Mouse (Mus musculus) thymus, postnatal 25 days (tissue): Measurements from ENCODE around the gene Samm50.
A peak's percentile ranks its signal among the peaks of the same experiment; 100 is the strongest.

ENCODE experiments used
- DNase-seq: peaks from one replicate; pipeline ENCODE4 v3.0.0; 2022

Samm50 gene

GRCm38 (mm10) chr15:84212031-84212755 is 20.2 kb downstream of the Samm50 start:
- DNase-seq, result peak; percentile 82

- DNase-seq, result no peak
Measured at GRCm38 (mm10) chr15:84212756-84213105, 20.7 kb downstream of the Samm50 start.

- DNase-seq, result no peak
Measured at GRCm38 (mm10) chr15:84213162-84213739, 21.2 kb downstream of the Samm50 start.

- no peak for DNase-seq
Measured at GRCm38 (mm10) chr15:84214476-84214875, 22.4 kb downstream of the Samm50 start.

GRCm38 (mm10) chr15:84215273-84215672 is 23.2 kb downstream of the Samm50 start:
- no peak for DNase-seq

GRCm38 (mm10) chr15:84216026-84216425 is 24.0 kb downstream of the Samm50 start:
- no peak for DNase-seq

- DNase-seq, result no peak
Measured at GRCm38 (mm10) chr15:84216461-84217084, 24.5 kb downstream of the Samm50 start.

- DNase-seq, result no peak
Measured at GRCm38 (mm10) chr15:84217969-84218782, 26.1 kb downstream of the Samm50 start.

GRCm38 (mm10) chr15:84218783-84219271 is 26.8 kb downstream of the Samm50 start:
- DNase-seq, result no peak

- DNase-seq, result no peak
Measured at GRCm38 (mm10) chr15:84221539-84221938, 29.5 kb downstream of the Samm50 start.

- no peak for DNase-seq
Measured at GRCm38 (mm10) chr15:84223423-84223822, 31.4 kb downstream of the Samm50 start.

GRCm38 (mm10) chr15:84224779-84225178 is 32.7 kb downstream of the Samm50 start:
- no peak for DNase-seq

- DNase-seq, result no peak
Measured at GRCm38 (mm10) chr15:84226918-84227317, 34.9 kb downstream of the Samm50 start.

GRCm38 (mm10) chr15:84230661-84231060 is 38.6 kb downstream of the Samm50 start:
- no peak for DNase-seq

GRCm38 (mm10) chr15:84231113-84231712 is 39.2 kb downstream of the Samm50 start:
- no peak for DNase-seq

- DNase-seq, result no peak
Measured at GRCm38 (mm10) chr15:84231721-84232561, 39.9 kb downstream of the Samm50 start, which contains the start of gene Parvb. Parvb (plus strand) TSS chr15:84232043.

- DNase-seq, result no peak
Measured at GRCm38 (mm10) chr15:84232609-84233008, 40.6 kb downstream of the Samm50 start.

GRCm38 (mm10) chr15:84234794-84235581 is 42.9 kb downstream of the Samm50 start:
- DNase-seq, result no peak

GRCm38 (mm10) chr15:84235646-84236045 is 43.6 kb downstream of the Samm50 start:
- DNase-seq, result no peak

- DNase-seq, result no peak
Measured at GRCm38 (mm10) chr15:84238552-84238951, 46.5 kb downstream of the Samm50 start.

GRCm38 (mm10) chr15:84238991-84239401 is 47.0 kb downstream of the Samm50 start:
- no peak for DNase-seq
